Mouse (Mus musculus) thymus, postnatal 36 days (tissue): ENCODE measurements at regions not wholly inside any gene's neighbourhood (a gene's known extent, or its start where the extent isn't known, plus 50 kb on each side); places are given as distances from the start of the nearest gene placed in this dataset.

ENCODE experiments used
- DNase-seq, 2 experiments: peaks; one replicate each; pipeline ENCODE4 v3.0.0; 2022; ENCODE audit warnings: mixed read lengths in 2 of 2

DNA sequence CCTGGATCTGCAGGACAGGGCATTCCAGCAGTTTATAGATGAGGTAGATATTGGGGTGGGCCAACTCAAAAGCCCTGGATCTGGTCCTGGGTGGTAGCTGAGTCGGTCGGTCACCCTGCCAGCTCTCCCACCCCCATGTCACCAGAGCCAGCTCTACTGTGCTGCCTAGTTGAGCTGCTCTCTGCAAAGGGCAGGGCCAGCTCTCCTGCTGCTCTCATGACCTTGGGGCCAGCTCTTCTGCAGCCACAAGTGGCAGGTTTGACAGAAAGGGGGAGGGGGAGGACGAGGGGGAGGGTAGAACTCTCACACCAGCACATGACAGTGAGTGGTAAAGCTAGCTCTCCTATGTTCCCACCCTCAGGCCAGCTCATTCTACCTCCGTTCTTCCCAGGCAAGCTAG, 584.3 kb downstream of the Slc4a3 start:
- no peak for DNase-seq

DNA sequence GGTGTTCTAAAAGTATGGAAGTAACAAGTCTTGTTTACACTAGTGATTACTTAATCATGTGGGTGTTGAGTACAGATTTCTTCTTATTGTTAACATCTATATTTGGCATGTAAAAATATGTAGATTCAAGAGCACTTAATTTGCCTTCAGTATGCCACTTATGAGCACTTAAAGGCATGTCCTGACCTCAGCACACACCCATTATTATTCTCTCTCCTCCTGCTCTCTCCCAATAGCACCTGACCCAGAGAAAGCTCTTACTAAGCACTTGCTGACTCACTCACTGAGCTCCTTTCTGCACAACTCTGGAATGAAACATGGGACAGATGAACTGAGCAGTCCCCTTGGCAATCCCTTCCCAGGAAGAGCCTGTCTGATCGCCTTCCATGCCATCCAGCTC, 590.7 kb downstream of the Slc4a3 start:
- DNase-seq = no peak

- no peak for DNase-seq
These were observed 591.6 kb downstream of the Slc4a3 start for GRCm38 (mm10) chr1:76137701-76138100.

GRCm38 (mm10) chr1:76143516-76143915, 597.5 kb downstream of the Slc4a3 start:
- no peak for DNase-seq

- no peak for DNase-seq
These were observed 602.9 kb downstream of the Slc4a3 start for GRCm38 (mm10) chr1:76148963-76149362.

- DNase-seq = no peak
These were observed 610.2 kb downstream of the Slc4a3 start for GRCm38 (mm10) chr1:76156291-76156690.

DNA sequence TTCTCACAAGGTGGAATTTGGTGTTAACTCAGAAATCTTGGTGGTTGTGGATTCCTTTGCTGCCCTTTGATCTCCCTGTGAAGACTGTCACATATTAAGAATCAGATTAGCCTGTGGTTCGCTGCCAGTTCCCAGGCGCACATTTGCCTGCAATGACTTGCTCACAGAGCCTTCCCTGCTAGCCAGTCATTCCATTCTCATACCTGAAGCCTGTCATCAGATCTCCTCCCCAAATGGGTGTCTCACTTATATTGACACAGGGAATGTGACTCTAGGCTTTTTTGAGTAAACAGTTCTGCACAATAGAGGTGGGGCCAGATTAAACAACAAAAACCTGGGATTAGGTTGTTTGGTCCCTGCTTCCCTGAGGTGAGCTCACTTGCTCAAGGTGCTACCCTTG, 621.4 kb downstream of the Slc4a3 start:
- no peak for DNase-seq

DNA sequence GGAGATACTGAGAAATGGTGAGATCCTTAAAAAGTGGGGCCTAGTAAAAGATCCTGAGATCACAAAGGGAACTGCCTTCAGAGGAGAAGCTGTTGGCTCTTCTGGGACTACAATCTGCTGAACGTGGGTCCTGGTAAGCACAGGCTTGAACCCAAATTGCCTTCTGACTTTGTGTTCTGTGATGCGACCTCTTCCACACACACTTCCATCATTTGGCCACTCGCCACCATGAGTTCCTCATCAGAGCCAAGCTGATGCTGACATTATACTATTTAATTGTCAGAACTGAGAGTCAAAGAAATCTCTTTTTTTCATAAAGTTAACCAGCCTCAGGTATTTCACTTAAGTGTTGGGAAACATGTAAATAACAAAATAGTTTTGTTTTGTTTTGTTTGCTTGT, 635.1 kb downstream of the Slc4a3 start:
- no peak for DNase-seq

- DNase-seq = no peak
These were observed 648.8 kb downstream of the Slc4a3 start for GRCm38 (mm10) chr1:76194844-76195243.

DNA sequence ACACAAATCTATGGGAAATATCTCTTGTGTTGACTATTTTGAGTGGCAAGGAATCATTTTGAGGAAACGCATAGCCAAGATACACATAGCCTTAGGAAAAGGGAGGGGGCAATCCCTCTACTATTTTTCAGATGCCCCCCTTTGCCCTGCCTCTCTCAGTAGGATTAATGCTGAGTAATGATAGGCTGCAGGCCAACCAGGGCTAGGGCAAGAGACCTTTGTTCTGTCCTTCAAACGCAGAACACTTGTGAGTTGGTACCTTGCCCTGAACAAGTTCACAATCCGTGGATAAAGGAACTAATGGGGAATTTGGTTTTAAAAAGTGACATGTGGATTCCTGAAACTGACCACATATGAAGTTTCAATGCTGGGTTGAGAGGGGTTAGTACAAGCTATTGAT, 651.6 kb downstream of the Slc4a3 start:
- no peak for DNase-seq

- DNase-seq = no peak
These were observed 654.8 kb downstream of the Slc4a3 start for GRCm38 (mm10) chr1:76200906-76201305.

DNA sequence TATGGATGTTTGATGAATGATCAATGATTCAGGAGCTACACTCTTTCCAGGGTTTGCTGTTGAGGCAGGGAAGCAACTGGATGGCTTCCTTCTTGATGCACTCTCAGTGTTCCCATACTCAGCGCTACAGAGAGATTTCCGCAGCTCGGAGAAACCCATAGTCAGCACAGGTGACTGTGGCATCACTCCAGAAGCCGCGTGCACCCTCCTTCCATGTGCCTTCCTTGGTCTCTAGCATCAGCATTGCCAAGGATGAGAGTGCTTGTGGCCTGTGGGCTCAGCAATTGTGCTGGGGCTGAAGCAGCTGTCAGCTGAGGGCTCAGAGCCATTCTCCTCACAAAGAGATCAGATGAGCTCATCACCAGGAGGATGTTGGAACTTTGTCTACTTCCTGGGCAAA, 666.4 kb downstream of the Slc4a3 start:
- DNase-seq = no peak

DNA sequence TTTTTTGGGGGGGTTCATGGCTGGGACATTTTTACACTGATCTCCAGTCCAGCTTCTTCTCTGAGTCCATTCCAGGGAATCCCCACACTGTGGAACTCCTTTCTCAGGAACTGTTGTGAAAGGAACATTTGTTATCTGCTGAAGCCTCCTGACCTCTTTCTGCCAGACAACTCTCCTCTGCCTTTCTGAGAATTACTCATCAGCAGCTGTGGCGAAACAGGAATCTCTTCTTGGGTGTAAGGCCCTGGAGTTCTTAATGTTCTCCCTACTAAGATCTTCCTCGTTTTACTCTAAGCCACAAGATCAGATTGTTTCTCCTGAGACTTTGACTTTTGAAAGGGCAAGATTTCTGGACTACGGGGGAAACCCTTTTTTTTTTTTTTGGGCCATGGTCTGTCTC, 698.7 kb downstream of the Slc4a3 start:
- no peak for DNase-seq

GRCm38 (mm10) chr1:76246181-76246796, 700.2 kb downstream of the Slc4a3 start:
- DNase-seq = no peak

DNA sequence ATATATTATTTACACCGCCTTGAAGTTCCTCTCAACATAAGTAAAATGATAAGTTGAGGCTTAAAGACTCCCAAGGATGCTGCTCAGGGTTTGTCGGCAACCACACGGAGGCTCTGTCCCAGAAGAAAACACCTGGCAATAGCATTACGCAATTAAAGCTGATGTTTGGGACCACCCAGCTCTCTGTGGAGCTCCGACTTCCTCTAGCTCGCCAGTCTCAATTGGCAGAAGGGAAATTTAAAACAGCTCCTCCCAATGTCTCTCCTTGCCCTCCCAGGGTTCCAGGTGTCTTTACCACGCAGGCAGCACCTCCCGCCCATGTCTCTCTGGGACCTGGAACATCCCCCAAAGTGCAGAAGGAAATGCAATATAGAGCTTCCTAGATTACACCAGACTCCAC, 701.1 kb downstream of the Slc4a3 start:
- DNase-seq = no peak

GRCm38 (mm10) chr1:76258217-76258616, 712.2 kb downstream of the Slc4a3 start:
- no peak for DNase-seq

DNA sequence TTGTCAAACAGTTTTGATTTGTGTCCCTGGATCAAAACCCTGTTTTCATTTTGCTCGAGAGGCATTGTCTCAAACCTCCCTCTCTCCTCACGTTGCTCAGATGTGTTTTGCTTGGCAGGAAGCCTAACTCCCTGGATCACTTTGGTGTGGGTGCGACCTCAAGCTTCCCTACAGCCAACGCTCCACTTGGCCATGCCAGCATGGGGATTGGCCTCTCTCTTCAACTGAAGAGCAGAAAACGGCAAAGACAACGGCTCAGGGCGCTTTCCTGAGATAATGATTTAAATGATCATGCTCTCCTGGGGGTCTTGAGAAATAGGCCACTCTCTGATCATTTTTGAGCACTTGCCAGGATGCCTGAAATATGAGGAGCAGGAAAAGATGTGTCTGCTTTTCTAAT, 730.1 kb downstream of the Slc4a3 start:
- no peak for DNase-seq

DNA sequence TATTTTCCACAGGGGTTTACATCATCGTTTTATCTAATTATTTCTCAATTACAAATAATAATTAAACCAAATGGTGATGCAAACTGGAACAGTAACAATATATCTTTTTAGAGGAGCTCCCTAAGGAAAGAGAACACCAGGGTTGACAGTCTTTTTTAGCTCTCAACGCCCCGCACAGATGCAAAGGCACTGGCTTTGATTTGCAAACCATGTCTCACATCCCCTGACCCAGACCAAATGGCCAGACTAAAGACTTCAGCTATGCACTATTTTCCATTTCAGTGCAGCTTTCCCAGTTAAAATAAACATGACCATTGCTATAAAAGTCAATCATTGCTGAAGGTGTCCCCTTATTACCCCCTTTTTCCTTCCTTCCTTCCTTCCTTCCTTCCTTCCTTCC, 730.6 kb downstream of the Slc4a3 start:
- no peak for DNase-seq

DNA sequence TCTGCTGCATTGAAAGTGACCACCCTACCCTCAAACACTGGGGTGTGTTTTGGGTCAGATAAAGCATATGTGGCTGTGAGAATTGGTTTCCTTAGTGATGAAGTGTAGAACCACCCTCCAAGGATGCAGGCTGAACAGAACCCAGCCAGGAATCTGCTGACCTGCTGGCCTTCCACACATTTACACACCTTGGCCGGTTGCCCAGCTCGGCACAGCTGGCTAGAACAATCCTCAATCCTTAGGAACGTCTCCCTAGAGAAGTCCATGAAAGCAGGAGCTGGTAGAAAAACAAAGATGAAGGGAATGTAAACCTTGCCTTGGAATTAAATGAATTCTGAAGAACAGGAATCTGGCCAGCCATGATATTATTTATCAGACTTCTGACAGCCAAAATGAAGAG, 737.3 kb downstream of the Slc4a3 start:
- no peak for DNase-seq

DNA sequence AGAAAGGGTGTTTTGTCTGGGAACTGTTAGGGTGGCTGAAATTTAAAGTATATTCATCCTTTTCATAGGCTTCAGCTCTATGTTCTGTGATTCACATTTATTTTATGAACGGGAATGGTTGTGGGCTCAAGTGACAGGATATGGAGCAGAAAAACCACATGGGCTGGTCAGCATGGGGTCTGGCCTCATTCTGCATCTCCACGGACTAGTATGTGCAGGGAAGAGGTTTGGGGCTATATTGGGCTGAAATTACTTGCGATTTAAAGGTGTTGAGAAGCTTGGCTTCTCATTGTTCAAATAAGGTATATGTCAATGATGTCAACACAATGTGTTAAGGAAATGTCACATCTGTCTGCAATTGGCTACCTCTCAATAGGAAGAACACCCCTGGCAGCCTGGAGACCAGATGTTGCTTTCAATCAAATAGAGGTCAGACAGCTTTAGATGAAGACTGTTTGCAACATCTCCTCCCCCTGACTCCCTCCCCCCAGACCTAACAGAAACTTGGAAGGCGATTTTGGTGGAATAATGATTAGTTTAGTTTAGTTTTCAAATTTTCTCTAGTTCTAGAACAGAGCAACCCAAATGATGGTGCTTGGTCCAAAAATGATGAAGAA, 777.0 kb downstream of the Slc4a3 start:
- no peak for DNase-seq

DNA sequence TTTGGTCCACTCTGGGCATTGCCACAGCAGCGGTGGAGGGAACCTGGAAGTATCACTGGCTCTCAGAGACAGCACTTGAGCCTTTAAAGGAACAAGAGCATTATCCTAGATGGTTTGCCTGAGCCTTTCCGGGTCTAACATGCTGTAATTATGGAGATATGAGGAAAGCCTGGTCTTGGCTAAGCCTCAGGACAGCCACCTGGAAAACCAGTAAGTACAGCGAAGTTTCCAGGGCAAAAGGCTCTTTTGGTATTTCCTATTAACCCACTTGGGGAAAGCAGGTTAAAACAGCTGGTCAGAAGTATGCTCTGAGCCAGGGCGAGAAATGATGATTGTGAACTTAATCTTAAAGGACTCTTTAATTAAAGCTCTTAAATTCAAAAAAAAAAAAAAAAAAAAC, 777.5 kb downstream of the Slc4a3 start:
- DNase-seq = no peak

DNA sequence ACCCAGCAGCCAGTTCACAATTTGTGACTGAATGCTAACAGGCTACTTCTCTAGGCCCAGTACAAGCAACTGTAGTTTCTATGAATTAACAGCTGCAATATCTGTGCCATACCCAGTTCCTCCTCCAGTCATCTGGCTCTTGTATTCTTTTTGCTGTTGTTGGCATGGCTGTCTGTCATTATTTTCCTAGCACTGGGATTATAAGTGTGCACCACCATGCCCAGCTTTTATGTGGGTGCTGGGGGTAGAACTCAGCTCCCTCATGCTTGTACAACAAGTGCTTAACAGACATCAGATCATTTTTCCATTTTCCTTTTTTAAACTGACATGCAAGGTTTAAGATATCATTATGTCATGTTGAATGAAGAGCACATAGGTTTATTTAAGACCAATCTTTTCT, 789.9 kb downstream of the Slc4a3 start:
- DNase-seq = no peak

DNA sequence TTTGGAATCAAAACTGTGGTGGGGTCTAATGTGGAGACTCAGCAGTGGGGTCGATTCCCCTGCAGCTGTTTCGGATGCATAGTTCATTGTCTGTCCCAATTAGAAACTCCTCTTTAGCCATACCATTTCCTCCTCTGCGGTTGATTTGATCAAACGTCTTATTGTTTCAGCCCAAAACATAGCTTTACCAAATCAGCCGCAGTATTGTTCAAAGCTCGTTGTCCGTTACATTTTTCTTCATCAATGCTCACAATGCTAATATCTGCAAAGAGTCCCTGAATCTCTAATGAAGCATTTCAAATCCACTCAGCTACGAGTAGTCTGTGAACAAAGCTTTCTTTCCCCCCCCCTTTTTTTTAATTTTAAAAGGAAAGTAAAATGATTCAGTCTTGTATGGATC, 816.0 kb downstream of the Slc4a3 start:
- DNase-seq = no peak

- no peak for DNase-seq
These were observed 827.9 kb downstream of the Slc4a3 start for GRCm38 (mm10) chr1:76373931-76374330.

GRCm38 (mm10) chr1:76378154-76378553, 832.1 kb downstream of the Slc4a3 start:
- DNase-seq = no peak
